Mouse (Mus musculus): ENCODE data around the gene Gm42791.

- TF ChIP-seq CTCF (IDR thresholded peaks at IDR 0.05; ENCODE audit: insufficient read depth, low read length) (no peak), POLR2A (IDR thresholded peaks at IDR 0.05; ENCODE audit: borderline replicate concordance, extremely low read depth, low read depth, low read length) (no peak)
Measured at GRCm38 (mm10) chr5:148951360-148951759, 43.6 kb downstream of the Gm42791 start.

Measured in lung, adult 2 months (tissue).